Mouse (Mus musculus): Measurements from ENCODE around the gene Fgd5. TPM values are rescaled to one million over a fixed set of nuclear protein-coding genes. Genes with fewer than 3 reads are reported as not detected.
A peak's percentile ranks its signal among the peaks of the same experiment; 100 is the strongest.

Gene Fgd5
- total RNA-seq, 2 experiments from 2014 or later, result 4.5 to 5.2 TPM

GRCm38 (mm10) chr6:92010895-92011294 is 32.2 kb downstream of the Fgd5 start:
- DNase-seq, result no peak

- no peak for DNase-seq
Measured at GRCm38 (mm10) chr6:92012413-92012812, 33.7 kb downstream of the Fgd5 start.

- DNase-seq, result no peak
Measured at GRCm38 (mm10) chr6:92013035-92013434, 34.4 kb downstream of the Fgd5 start.

GRCm38 (mm10) chr6:92013620-92014019 is 34.9 kb downstream of the Fgd5 start:
- DNase-seq, result no peak

- no peak for DNase-seq
Measured at GRCm38 (mm10) chr6:92014936-92015335, 36.3 kb downstream of the Fgd5 start.

- no peak for DNase-seq
Measured at GRCm38 (mm10) chr6:92015848-92016247, 37.2 kb downstream of the Fgd5 start.

GRCm38 (mm10) chr6:92016738-92017137 is 38.1 kb downstream of the Fgd5 start:
- no peak for DNase-seq

GRCm38 (mm10) chr6:92018421-92018820 is 39.7 kb downstream of the Fgd5 start:
- DNase-seq, result no peak

GRCm38 (mm10) chr6:92021061-92021460 is 42.4 kb downstream of the Fgd5 start:
- DNase-seq, result no peak

- DNase-seq, result no peak
Measured at GRCm38 (mm10) chr6:92021506-92021905, 42.8 kb downstream of the Fgd5 start.

GRCm38 (mm10) chr6:92025252-92025651 is 46.6 kb downstream of the Fgd5 start:
- no peak for DNase-seq

- DNase-seq, result no peak
Measured at GRCm38 (mm10) chr6:92027379-92027778, 48.7 kb downstream of the Fgd5 start.

GRCm38 (mm10) chr6:92030646-92031045 is 52.0 kb downstream of the Fgd5 start:
- no peak for DNase-seq

GRCm38 (mm10) chr6:92034713-92035112 is 56.0 kb downstream of the Fgd5 start:
- no peak for DNase-seq

GRCm38 (mm10) chr6:92036372-92036771 is 57.7 kb downstream of the Fgd5 start:
- no peak for DNase-seq

GRCm38 (mm10) chr6:92038158-92038557 is 59.5 kb downstream of the Fgd5 start:
- no peak for DNase-seq

- DNase-seq, result no peak
Measured at GRCm38 (mm10) chr6:92041271-92041670, 62.6 kb downstream of the Fgd5 start.

- DNase-seq, result no peak
Measured at GRCm38 (mm10) chr6:92042055-92042454, 63.4 kb downstream of the Fgd5 start.

- DNase-seq, result no peak
Measured at GRCm38 (mm10) chr6:92042850-92043249, 64.2 kb downstream of the Fgd5 start.

GRCm38 (mm10) chr6:92057768-92058167 is 79.1 kb downstream of the Fgd5 start:
- DNase-seq, result no peak

GRCm38 (mm10) chr6:92061725-92062124 is 83.0 kb downstream of the Fgd5 start:
- no peak for DNase-seq

- DNase-seq, result no peak
Measured at GRCm38 (mm10) chr6:92063452-92063851, 84.8 kb downstream of the Fgd5 start.

- DNase-seq, result peak in 1 of 2 experiments; percentile 16
Measured at GRCm38 (mm10) chr6:92064101-92064500, 85.4 kb downstream of the Fgd5 start.

GRCm38 (mm10) chr6:92065721-92066496 is 87.2 kb downstream of the Fgd5 start:
- DNase-seq, result no peak
